Mouse (Mus musculus): ENCODE results near the gene Zfp296. TPM values are rescaled to one million over a fixed set of nuclear protein-coding genes. Genes with fewer than 3 reads are reported as not detected.

Zfp296 gene
- polyA plus RNA-seq (2017; shearing (Covaris generic)) = not detected

GRCm38 (mm10) chr7:19577141-19577852, at the start of gene Zfp296, which contains the start of gene Gemin7:
Gene Zfp296, plus strand, starts transcription at chr7:19577287.
Gene Gemin7, minus strand, starts transcription at chr7:19577595.

GRCm38 (mm10) chr7:19562643-19563410, 14.3 kb upstream of the Zfp296 start, which contains the start of gene Ppp1r37:
Gene Ppp1r37, minus strand, starts transcription at chr7:19563076.

GRCm38 (mm10) chr7:19603849-19604605, 26.9 kb downstream of the Zfp296 start, which contains the start of gene Clasrp:
Gene Clasrp, minus strand, starts transcription at chr7:19604486.

GRCm38 (mm10) chr7:19629361-19629734, 52.3 kb downstream of the Zfp296 start, which contains the start of gene Relb:
Gene Relb, minus strand, starts transcription at chr7:19629438.

Other genes starting within 250 kb of the Zfp296 start
- 67.3 TPM for gene Ercc1, start 232.5 kb upstream of the Zfp296 start, polyA plus RNA-seq (2017; shearing (Covaris generic))
- 9.8 TPM for gene Cd3eap, start 217.8 kb upstream of the Zfp296 start, polyA plus RNA-seq (2017; shearing (Covaris generic))
- 0.25 TPM for gene Ppp1r13l, start 217.5 kb upstream of the Zfp296 start, polyA plus RNA-seq (2017; shearing (Covaris generic))
- gene Ercc2, start 195.3 kb upstream of the Zfp296 start, polyA plus RNA-seq (2017; shearing (Covaris generic)) = 9.8 TPM
- gene Klc3, start 173.2 kb upstream of the Zfp296 start, polyA plus RNA-seq (2017; shearing (Covaris generic)) = 11.8 TPM
- not detected for gene Ckm, start 172.5 kb upstream of the Zfp296 start, polyA plus RNA-seq (2017; shearing (Covaris generic))
- 8.7 TPM for gene Mark4, start 118.5 kb upstream of the Zfp296 start, polyA plus RNA-seq (2017; shearing (Covaris generic))
- not detected for gene Exoc3l2, start 114.0 kb upstream of the Zfp296 start, polyA plus RNA-seq (2017; shearing (Covaris generic))
- gene Bloc1s3, start 68.9 kb upstream of the Zfp296 start, polyA plus RNA-seq (2017; shearing (Covaris generic)) = 3.8 TPM
- gene Trappc6a, start 68.9 kb upstream of the Zfp296 start, polyA plus RNA-seq (2017; shearing (Covaris generic)) = 58.6 TPM
- gene Nkpd1, start 59.4 kb upstream of the Zfp296 start, polyA plus RNA-seq (2017; shearing (Covaris generic)) = not detected
- gene Ppp1r37, start 14.2 kb upstream of the Zfp296 start, polyA plus RNA-seq (2017; shearing (Covaris generic)) = 26.1 TPM
- 80.0 TPM for gene Gemin7, start 308 bp downstream of the Zfp296 start, polyA plus RNA-seq (2017; shearing (Covaris generic))
- 71.6 TPM for gene Clasrp, start 27.2 kb downstream of the Zfp296 start, polyA plus RNA-seq (2017; shearing (Covaris generic))
- 102 TPM for gene Relb, start 52.2 kb downstream of the Zfp296 start, polyA plus RNA-seq (2017; shearing (Covaris generic))
- 129 TPM for gene Clptm1, start 87.7 kb downstream of the Zfp296 start, polyA plus RNA-seq (2017; shearing (Covaris generic))
- not detected for gene Apoc2, start 100.7 kb downstream of the Zfp296 start, polyA plus RNA-seq (2017; shearing (Covaris generic))
- not detected for gene Gm44805, start 104.1 kb downstream of the Zfp296 start, polyA plus RNA-seq (2017; shearing (Covaris generic))
- not detected for gene Apoc4, start 104.2 kb downstream of the Zfp296 start, polyA plus RNA-seq (2017; shearing (Covaris generic))
- gene Apoc1, start 115.4 kb downstream of the Zfp296 start, polyA plus RNA-seq (2017; shearing (Covaris generic)) = not detected
- gene Apoe, start 121.9 kb downstream of the Zfp296 start, polyA plus RNA-seq (2017; shearing (Covaris generic)) = 6.1 TPM
- 78.5 TPM for gene Tomm40, start 138.2 kb downstream of the Zfp296 start, polyA plus RNA-seq (2017; shearing (Covaris generic))
- not detected for gene Nectin2, start 173.2 kb downstream of the Zfp296 start, polyA plus RNA-seq (2017; shearing (Covaris generic))
- gene Bcam, start 193.7 kb downstream of the Zfp296 start, polyA plus RNA-seq (2017; shearing (Covaris generic)) = 0.42 TPM
- not detected for gene Cblc, start 219.5 kb downstream of the Zfp296 start, polyA plus RNA-seq (2017; shearing (Covaris generic))
- gene Bcl3, start 245.5 kb downstream of the Zfp296 start, polyA plus RNA-seq (2017; shearing (Covaris generic)) = 67.2 TPM